Mouse (Mus musculus) olfactory bulb, adult 2 months (tissue): ENCODE measurements at regions not wholly inside any gene's neighbourhood (a gene's known extent, or its start where the extent isn't known, plus 50 kb on each side); places are given as distances from the start of the nearest gene placed in this dataset.

Source experiments
- H3K27ac ChIP-seq: fragments of 200-500 bp; 2 replicates; pipeline ENCODE4 v1.5.1; 2012; ENCODE audit warnings: low read depth, low read length; ENCODE audit not compliant: insufficient read depth
- H3K4me1 ChIP-seq: fragments of 200-500 bp; 2 replicates; pipeline ENCODE4 v1.6.1; 2012; ENCODE audit warnings: low read length; ENCODE audit not compliant: control insufficient read depth, insufficient read depth
- H3K4me3 ChIP-seq: fragments of 200-500 bp; 2 replicates; pipeline ENCODE4 v1.5.1; 2012; ENCODE audit warnings: mild to moderate bottlenecking, low read depth, low read length, moderate library complexity; ENCODE audit not compliant: insufficient read depth
- CTCF ChIP-seq: fragments of 200-500 bp; IDR thresholded peaks from 2 replicates; pipeline ENCODE4 v1.5.1; 2012; ENCODE audit warnings: low read depth, mild to moderate bottlenecking, low read length, moderate library complexity; ENCODE audit not compliant: insufficient read depth
- POLR2A ChIP-seq: fragments of 200-500 bp; IDR thresholded peaks from 2 replicates; pipeline ENCODE4 v1.6.1; 2012; ENCODE audit warnings: mild to moderate bottlenecking, low read depth, low read length, moderate library complexity; ENCODE audit not compliant: insufficient read depth
- WGBS: fragments of 180-500 bp; shearing (Covaris S2); methylation state at CpG from one replicate; pipeline ENCODE4 v1.1.7; 2018; 5-methylcytosine and 5-hydroxymethylcytosine counted together

DNA sequence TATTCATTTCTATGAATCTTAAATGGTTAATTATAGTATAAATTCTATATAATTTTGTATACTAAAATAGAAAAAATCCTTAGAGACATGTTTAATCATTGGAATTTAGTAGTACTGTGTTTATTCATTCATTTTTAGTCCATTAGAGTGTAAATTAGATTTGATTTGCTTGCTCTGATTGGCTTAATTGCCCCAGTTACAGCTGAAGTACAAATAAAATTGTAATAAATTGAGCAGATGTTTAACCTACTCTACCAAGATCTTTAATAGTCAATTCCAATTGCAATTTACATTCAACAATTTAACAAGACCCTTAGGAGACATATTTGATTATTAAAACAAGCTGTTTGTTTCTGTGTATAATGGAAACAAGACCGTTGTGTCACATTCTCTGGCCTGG, 121.2 kb upstream of the Pter start:
- Histone ChIP-seq H3K4me3 (no peak overlapping the region), H3K4me1 (no peaks in the 10 kb centered on the region), H3K27ac (no peak overlapping the region)
- 78% methylated on average over 1 of the region's 1 CpGs for WGBS
- no peak for TF ChIP-seq POLR2A

DNA sequence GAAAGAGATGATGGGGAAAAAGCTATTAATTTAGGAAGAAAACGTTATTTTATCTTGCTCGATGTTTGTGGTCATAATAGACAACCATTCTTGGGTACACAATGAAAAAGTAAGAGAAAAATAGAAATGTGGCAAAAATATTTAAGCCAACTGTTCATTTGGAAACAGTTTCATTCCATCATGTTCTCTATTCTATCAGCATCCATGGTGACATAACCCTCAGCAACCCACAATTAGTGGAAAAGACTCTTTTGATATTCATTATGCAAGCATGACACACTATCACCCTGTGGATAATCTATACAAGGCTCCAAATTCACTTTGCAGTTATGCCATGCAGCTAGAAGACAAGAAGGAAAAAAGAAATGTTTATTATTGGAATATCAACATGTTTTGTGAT, 118.7 kb upstream of the Pter start:
- TF ChIP-seq CTCF (no peak), POLR2A (no peak)
- WGBS, result 83% methylated on average over 2 of the region's 2 CpGs
- Histone ChIP-seq H3K4me1 (no peaks in the 10 kb centered on the region), H3K27ac (no peak overlapping the region), H3K4me3 (no peak overlapping the region)

DNA sequence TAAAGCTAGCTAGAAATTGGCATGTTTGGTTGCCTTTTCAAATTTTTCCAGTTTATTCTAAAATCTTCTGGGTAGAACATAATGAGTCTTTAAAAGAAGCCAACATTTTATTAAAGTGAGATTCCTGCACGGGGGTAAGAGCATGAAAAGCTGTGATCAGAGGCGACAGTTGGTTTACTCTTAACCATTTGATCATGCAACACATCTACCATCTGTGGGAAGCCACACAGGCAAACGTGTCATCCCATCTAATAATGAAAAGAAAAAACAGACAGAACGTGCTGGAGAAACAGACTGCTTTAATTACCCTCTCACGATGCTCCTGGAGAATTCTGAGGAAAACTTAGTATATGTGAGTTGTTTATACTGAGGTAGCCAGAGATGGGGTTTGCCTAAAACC, 115.4 kb upstream of the Pter start:
- Histone ChIP-seq H3K27ac (no peak overlapping the region), H3K4me1 (no peaks in the 10 kb centered on the region), H3K4me3 (no peak overlapping the region)
- 63% methylated on average over 5 of the region's 5 CpGs for WGBS
- TF ChIP-seq CTCF, result no peak
- no peak for TF ChIP-seq POLR2A

DNA sequence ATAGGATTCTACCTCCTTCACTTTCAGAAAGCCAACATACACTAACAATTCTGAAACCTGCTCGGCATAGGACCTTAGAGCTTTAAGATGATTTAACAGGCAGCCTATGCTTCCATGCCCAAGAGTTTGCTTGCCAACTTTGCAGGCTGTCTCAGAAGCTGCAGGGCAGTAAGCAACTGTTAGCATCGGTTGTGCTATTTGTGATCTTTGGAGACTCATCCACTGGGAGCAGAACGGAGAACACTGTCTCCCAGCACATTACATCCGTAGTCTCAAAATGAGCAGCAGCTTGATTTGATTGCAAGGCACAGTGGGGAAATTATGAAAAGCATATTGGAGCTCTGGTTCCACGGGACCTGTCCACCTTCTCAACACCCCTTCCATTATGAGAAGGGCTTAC, 108.5 kb upstream of the Pter start:
- Histone ChIP-seq H3K27ac (no peak overlapping the region), H3K4me3 (no peak overlapping the region), H3K4me1 (no peaks in the 10 kb centered on the region)
- TF ChIP-seq CTCF (no peak), POLR2A (no peak)
- WGBS, result 85% methylated on average over 5 of the region's 5 CpGs

DNA sequence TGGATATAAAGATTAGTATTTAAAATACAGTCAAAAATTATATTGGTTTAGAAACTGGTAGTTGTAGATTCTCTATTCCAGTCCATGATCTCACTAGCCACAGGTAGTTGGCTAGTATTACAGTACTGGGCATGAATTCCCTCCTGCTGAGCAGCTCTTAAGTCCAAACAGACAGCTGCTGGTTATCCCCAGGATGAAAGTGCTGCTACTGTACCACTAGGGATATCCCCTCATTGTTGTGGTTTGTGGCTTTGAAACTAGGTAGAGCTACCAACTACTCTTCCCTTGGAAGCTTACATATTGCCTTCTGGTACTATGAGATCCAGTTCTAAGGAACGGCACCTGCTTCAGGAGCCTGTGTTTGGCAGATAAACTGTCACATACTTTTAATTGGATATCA, 97.9 kb upstream of the Pter start:
- H3K4me3 ChIP-seq, result no peak overlapping the region
- no peaks in the 10 kb centered on the region for H3K4me1 ChIP-seq
- H3K27ac ChIP-seq, result no peak overlapping the region
- TF ChIP-seq CTCF (no peak), POLR2A (no peak)
- 95% methylated on average over 1 of the region's 1 CpGs for whole genome bisulfite sequencing

DNA sequence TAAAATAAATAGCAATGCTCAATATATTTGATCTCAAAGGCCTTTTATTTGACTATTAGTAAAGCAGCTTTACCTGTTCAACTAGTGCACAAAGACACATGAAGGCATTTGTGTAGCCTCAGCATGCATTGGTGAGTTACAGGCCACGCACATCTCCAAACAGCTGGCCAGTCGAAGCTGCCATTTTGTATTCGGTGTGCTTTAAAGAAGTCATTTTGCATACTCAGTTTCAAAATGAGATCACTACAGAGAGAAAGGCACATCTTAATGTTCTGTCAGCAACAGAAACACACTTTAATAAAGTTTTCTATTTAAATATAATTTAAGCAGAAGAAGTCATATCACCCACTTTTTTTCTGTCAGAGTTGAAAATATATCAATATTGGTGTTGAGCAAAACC, 90.3 kb upstream of the Pter start:
- no peak overlapping the region for H3K27ac ChIP-seq
- H3K4me3 ChIP-seq, result no peak overlapping the region
- TF ChIP-seq CTCF (no peak), POLR2A (no peak)
- 98% methylated on average over 3 of the region's 3 CpGs for WGBS
- no peaks in the 10 kb centered on the region for H3K4me1 ChIP-seq

DNA sequence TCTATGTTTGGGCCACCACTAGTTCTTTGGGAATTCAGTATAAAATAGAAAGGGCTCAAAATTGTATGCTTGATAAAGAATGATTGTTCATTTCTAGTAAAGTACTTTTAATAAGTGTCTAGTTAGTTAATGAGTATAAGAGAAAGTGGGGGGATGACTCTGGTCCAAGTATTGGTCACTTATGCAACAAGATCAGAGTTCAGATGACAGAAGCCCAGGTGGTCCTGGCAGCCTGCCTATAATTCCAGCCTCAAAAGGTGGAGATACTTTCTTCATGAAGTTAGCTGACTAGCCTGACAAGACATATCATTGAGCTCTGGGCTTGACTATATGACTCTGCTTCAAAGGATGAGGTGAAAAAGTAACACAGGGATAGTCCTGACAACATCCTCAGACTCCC, 57.3 kb upstream of the Pter start:
- TF ChIP-seq CTCF, result no peak
- TF ChIP-seq POLR2A, result no peak
- no peak overlapping the region for H3K27ac ChIP-seq
- no peak overlapping the region for H3K4me3 ChIP-seq
- no peaks in the 10 kb centered on the region for H3K4me1 ChIP-seq

DNA sequence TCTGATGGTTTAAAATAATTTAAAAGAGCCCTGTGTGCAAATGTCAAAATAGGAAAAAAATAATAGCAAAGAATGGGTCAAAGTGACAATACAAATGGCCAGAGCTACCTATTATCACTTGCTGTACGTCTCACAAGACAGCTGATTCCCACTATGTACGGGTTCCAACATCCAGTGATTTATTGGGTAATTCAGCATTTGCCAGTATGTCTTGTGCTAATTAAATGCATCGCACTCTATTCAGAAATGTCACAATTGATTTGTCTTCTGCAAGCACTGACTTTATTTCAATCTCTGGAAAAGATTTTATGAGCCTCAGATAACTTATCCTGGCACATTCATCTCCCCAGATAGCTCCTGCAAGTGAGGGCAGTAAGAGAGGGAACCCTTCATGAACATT, 55.1 kb upstream of the Pter start:
- Histone ChIP-seq H3K4me3 (no peak overlapping the region), H3K27ac (no peak overlapping the region), H3K4me1 (no peaks in the 10 kb centered on the region)
- TF ChIP-seq POLR2A, result no peak
- no peak for TF ChIP-seq CTCF
- 88% methylated on average over 3 of the region's 3 CpGs for WGBS
